Mouse (Mus musculus) gastrocnemius, adult 18-20 months (tissue): ENCODE data around the gene Ebf3. TPM values are rescaled to one million over a fixed set of nuclear protein-coding genes. Genes with fewer than 3 reads are reported as not detected.

Experiments used
- DNase-seq: peaks from one replicate; pipeline ENCODE4 v3.0.0; 2021; ENCODE audit warnings: low spot score
- total RNA-seq, 2 experiments: library from RNA; stranded (reverse); gene quantifications; 2 replicates each; pipeline ENCODE4 v1.2.3; 2021

Gene Ebf3
- total RNA-seq, 2 experiments from 2014 or later = 6.2 to 7.2 TPM

- DNase-seq = no peak
Measured at GRCm38 (mm10) chr7:137206770-137207285, 107.4 kb downstream of the Ebf3 start.

GRCm38 (mm10) chr7:137199533-137199932 lies 114.7 kb downstream of the Ebf3 start:
- DNase-seq = no peak

- DNase-seq = no peak
Measured at GRCm38 (mm10) chr7:137198921-137199320, 115.3 kb downstream of the Ebf3 start.

DNA sequence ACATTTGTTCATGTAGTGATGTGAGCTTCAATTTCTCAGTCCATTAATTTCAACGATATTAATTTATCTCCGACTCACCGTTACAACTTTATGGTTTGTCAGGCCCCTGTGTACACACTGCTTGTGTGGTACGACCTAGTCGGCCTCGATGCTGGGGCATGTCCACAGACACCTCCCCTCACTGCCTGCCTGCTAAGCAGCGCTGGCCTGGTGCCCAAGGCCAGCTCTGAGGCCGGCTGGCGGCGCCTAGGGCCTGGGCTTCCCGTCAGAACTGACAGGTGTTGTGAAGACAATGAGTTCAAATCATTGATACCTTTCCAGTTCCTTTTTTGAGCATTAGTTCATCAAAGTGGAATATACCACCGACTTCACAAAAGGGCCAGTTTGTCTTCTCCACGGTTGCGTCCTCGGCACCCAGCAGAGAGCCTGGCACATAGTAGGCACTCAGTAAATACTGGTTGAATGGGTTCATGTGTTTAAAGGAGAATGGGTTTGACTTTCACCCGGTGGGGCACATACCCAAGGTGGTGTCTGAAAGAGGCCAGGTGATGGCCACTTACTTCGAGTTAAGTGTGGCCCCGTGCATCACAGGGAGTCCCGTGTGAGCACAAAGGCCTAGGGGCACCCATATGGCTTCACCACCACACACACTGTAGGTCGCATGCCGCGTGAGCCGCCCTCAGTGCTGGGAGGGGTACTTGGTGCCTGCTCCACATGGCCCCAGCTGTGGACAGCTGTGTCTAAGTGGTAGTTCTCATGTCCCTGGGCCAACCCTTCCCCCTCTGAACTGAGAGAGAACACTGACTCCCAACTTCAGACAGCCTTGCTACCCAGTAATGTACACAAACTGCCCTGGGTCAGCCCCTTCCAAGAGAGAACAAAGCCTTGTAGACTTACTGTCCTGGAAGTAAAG lies 116.9 kb downstream of the Ebf3 start:
- DNase-seq = no peak

GRCm38 (mm10) chr7:137196536-137196935 lies 117.7 kb downstream of the Ebf3 start:
- no peak for DNase-seq

DNA sequence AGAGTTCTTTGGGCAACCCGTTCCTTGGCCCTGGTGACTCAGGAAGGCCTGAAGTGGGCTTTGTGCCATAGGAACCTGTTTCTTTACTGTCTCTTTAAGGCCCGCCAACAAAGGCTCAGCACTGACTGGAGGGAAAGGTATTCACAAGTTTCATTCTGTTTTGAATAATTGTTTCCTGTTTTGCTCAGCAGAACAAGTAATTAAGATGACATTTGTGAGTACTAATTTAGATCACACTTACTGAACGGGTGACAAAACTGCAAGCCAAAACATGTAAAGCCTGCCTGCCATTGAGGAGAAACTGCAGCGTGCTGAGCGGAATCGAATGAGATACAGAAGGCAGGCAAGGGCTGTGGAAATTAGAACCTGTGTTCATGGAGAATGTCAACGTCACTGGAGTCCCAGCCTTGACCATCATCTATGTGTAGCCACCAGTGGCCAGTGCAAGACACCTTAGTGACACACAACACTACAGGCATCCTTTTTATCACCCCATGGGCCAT lies 121.4 kb downstream of the Ebf3 start:
- DNase-seq = no peak

DNA sequence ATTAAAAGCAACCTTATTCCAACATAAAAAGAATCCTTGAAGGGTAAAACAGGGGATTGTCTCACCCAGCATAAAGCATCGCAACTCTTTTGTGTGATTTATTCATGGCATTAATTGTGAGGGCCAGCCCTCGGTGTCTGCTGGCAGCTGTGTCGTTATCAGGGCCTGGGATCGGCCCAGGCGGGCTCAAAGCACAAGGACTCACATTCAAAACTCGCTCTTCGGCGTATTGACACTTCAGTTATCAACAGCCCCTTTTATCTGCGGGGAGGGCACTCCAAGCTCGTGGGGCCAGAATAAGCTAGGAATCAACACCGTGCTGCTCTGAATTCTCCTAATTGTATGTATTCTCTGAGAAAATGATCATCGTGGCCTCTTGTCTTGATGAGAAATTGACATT lies 122.4 kb downstream of the Ebf3 start:
- no peak for DNase-seq

DNA sequence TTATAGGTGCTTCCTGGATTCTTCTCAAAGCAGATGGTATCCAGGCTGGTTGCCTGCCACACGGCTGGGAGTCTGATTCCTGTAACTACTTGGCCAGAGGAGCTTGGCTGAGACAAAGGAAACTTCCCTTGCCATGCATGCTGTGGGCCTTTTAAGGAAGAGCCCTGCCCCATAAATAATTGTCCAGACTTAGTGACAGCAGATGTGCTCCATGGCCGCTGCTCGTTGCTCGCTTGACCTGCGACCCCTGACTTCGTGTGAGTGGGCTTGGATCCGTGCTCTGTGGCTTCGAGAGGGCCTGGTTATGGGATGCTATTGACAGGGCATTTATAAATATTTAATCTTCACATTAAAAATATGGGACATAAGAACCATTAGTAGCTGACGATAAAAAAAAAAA lies 142.0 kb downstream of the Ebf3 start:
- DNase-seq = no peak

DNA sequence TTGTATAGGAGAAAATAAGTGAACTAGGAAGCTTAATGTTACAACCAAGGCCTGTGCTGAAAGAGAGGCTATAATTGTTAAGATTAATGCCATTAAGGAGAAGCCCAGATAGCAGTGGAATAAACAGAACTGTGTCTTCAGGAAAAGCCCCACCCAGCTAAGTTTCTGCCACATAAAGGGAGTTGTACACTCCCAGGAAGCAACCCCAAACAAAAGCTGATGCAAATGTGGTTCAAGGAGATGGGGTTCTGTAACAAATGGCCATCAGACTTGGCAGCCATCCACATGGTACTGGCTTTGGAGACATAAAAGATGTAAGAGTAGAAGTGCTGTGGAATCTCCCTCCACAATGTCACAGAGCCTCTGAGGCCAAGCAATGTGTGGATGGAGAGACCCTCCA lies 155.2 kb downstream of the Ebf3 start:
- no peak for DNase-seq

- no peak for DNase-seq
Measured at GRCm38 (mm10) chr7:137154623-137155022, 159.6 kb downstream of the Ebf3 start.

GRCm38 (mm10) chr7:137151854-137152253 lies 162.4 kb downstream of the Ebf3 start:
- DNase-seq = no peak

DNA sequence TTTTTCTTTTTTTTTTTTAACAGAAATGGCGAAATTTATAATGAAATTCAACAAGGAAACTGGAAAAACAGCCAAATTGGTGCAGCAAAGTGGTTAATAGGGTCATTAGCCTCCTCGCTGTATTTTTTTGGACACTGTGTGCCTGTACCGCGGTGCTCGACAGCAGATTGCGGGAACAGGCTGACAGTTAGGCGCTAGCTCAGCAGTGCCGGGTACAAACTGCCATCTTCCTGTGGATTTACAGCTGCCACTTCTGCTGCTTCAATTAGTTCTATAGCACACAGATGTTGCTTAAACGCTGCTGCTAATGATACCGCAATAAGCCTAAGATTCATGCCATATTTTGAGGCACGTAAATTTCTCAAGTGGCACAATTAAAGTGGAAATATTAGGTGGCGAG lies 167.1 kb downstream of the Ebf3 start:
- DNase-seq = no peak

Other genes with a start within 250 kb of the Ebf3 start
- 1 to 10 TPM; 3.7 to 4.1 TPM for gene 9430038I01Rik, start 96.3 kb upstream of the Ebf3 start, total RNA-seq
- 100 to 1,000 TPM; 121 to 128 TPM for gene Glrx3, start 123.2 kb upstream of the Ebf3 start, total RNA-seq